ENCODE assay signal across 8 mouse cellular contexts in genomic region chr17:8339666-8340374, GRCm38 (mm10). TPM values are rescaled to one million over a fixed set of nuclear protein-coding genes. Genes with fewer than 3 reads are reported as not detected.
A peak's percentile ranks its signal among the peaks of the same experiment; 100 is the strongest.
DNase-seq lines count a peak whose midpoint lies in the region; ATAC-seq lines count a peak whose summit lies in the region.

No protein-coding gene starts in this region.

- no peak overlapping the region for H3K27ac ChIP-seq in embryonic facial prominence, embryonic 12.5 days
- H3K27ac ChIP-seq in limb, embryonic 10.5 days = no peak overlapping the region
- H3K27ac ChIP-seq in neural tube, embryonic 13.5 days (replicated peaks) = peak overlapping the region; percentile 86

- H3K36me3 ChIP-seq in embryonic facial prominence, embryonic 12.5 days = no peaks in the 10 kb centered on the region
- no peaks in the 10 kb centered on the region for H3K36me3 ChIP-seq in limb, embryonic 10.5 days
- no peaks in the 10 kb centered on the region for H3K36me3 ChIP-seq in neural tube, embryonic 13.5 days

- peaks cover 14% of the 10 kb centered on the region; the same call in 1 of the 2 replicates for H3K4me1 ChIP-seq in embryonic facial prominence, embryonic 12.5 days
- H3K4me1 ChIP-seq in limb, embryonic 10.5 days = peaks cover 18% of the 10 kb centered on the region
- peaks cover 43% of the 10 kb centered on the region for H3K4me1 ChIP-seq in neural tube, embryonic 13.5 days (replicated peaks)

- peak; percentile 47 for DNase-seq in layer of hippocampus, adult 9-11 months
- no peak for DNase-seq in layer of hippocampus, adult 18-20 months (ENCODE audit: low spot score in 2 of 2)
- DNase-seq in limb, embryonic 10.5 days (ENCODE audit: low spot score) = no peak
- DNase-seq in thymus, postnatal 10 days (ENCODE audit: low spot score in 2 of 2) = no peak
- DNase-seq in c-Kit-positive CD71-positive TER-119-positive erythroid progenitor cells, embryonic 14.5 days (ENCODE audit: low spot score) = no peak
- no peak for DNase-seq in adrenal gland, adult (ENCODE audit: inconsistent age in 2 of 2, low spot score in 1 of 2)

- H3K27me3 ChIP-seq in embryonic facial prominence, embryonic 12.5 days = peaks cover 47% of the 10 kb centered on the region
- H3K27me3 ChIP-seq in limb, embryonic 10.5 days (ENCODE audit: low read depth, poor library complexity, severe bottlenecking) = peaks cover 61% of the 10 kb centered on the region
- peaks cover 33% of the 10 kb centered on the region for H3K27me3 ChIP-seq in neural tube, embryonic 13.5 days

- WGBS in embryonic facial prominence, embryonic 12.5 days = 26% methylated on average over 8 of the region's 8 CpGs
- 25% methylated on average over 8 of the region's 8 CpGs for WGBS in limb, embryonic 10.5 days
- 18% methylated on average over 8 of the region's 8 CpGs for WGBS in neural tube, embryonic 13.5 days

- ATAC-seq in embryonic facial prominence, embryonic 12.5 days (ENCODE audit: insufficient number of reproducible peaks, insufficient read depth, low FRiP score, low TSS enrichment) = no peak
- ATAC-seq in neural tube, embryonic 13.5 days (ENCODE audit: low read depth) = no peak; the same call in 1 of the 2 replicates

- H3K4me3 ChIP-seq in embryonic facial prominence, embryonic 12.5 days = peak overlapping the region; percentile 61
- H3K4me3 ChIP-seq in limb, embryonic 10.5 days = peak overlapping the region; percentile 70; the same call in 1 of the 2 replicates
- peak overlapping the region; percentile 73 for H3K4me3 ChIP-seq in neural tube, embryonic 13.5 days

- peak overlapping the region; percentile 100 for H3K4me2 ChIP-seq in embryonic facial prominence, embryonic 12.5 days (replicated peaks)
- H3K4me2 ChIP-seq in neural tube, embryonic 13.5 days = peak overlapping the region; percentile 98

- H3K9ac ChIP-seq in embryonic facial prominence, embryonic 12.5 days = no peak overlapping the region
- H3K9ac ChIP-seq in neural tube, embryonic 13.5 days = peak overlapping the region; percentile 94

- H3K9me3 ChIP-seq in embryonic facial prominence, embryonic 12.5 days = no peaks in the 10 kb centered on the region
- H3K9me3 ChIP-seq in limb, embryonic 10.5 days (replicated peaks) = no peaks in the 10 kb centered on the region
- H3K9me3 ChIP-seq in neural tube, embryonic 13.5 days = no peaks in the 10 kb centered on the region

RNA-seq across cellular contexts. Expression of gene Prr18, which starts 2.6 kb away (rescaled TPM):
- total RNA-seq in layer of hippocampus, adult 18-20 months (2021) = 10 to 100 TPM; 23.0 to 26.6 TPM
- polyA plus RNA-seq in embryonic facial prominence, embryonic 12.5 days (2016; fragmentation: Nextera tagmentation; extraction: Ambion mirVana) = 0.58 and 1.1 TPM in 2 replicates
- 0.29 and 0.31 TPM in 2 replicates for polyA plus RNA-seq in limb, embryonic 10.5 days (2016; fragmentation: Nextera tagmentation; extraction: Ambion mirVana)
- 9.8 TPM in 2 replicates for polyA plus RNA-seq in neural tube, embryonic 13.5 days (2015; fragmentation: Nextera tagmentation; extraction: Ambion mirVana)

RNA-seq across cellular contexts. Expression of gene T2, which starts 16.0 kb away (rescaled TPM):
- total RNA-seq in layer of hippocampus, adult 18-20 months (2021) = 1 to 10 TPM in 1 of 2 experiments, under 1 TPM in 1; 0.38 to 1.8 TPM
- polyA plus RNA-seq in embryonic facial prominence, embryonic 12.5 days (2016; fragmentation: Nextera tagmentation; extraction: Ambion mirVana) = 0.93 and 1.2 TPM in 2 replicates
- 0.75 and 1.1 TPM in 2 replicates for polyA plus RNA-seq in limb, embryonic 10.5 days (2016; fragmentation: Nextera tagmentation; extraction: Ambion mirVana)
- polyA plus RNA-seq in neural tube, embryonic 13.5 days (2015; fragmentation: Nextera tagmentation; extraction: Ambion mirVana) = 0.47 and 0.62 TPM in 2 replicates

RNA-seq across cellular contexts. Expression of gene Sft2d1, which starts 28.9 kb away (rescaled TPM):
- total RNA-seq in layer of hippocampus, adult 18-20 months (2021) = 10 to 100 TPM; 52.1 to 53.9 TPM
- polyA plus RNA-seq in embryonic facial prominence, embryonic 12.5 days (2016; fragmentation: Nextera tagmentation; extraction: Ambion mirVana) = 60.6 and 64.6 TPM in 2 replicates
- polyA plus RNA-seq in limb, embryonic 10.5 days (2016; fragmentation: Nextera tagmentation; extraction: Ambion mirVana) = 57.0 and 57.7 TPM in 2 replicates
- 149 and 165 TPM in 2 replicates for polyA plus RNA-seq in neural tube, embryonic 13.5 days (2015; fragmentation: Nextera tagmentation; extraction: Ambion mirVana)

RNA-seq across cellular contexts. Expression of gene Mpc1, which starts 57.1 kb away (rescaled TPM):
- total RNA-seq in layer of hippocampus, adult 18-20 months (2021) = 100 to 1,000 TPM; 134 to 141 TPM
- polyA plus RNA-seq in embryonic facial prominence, embryonic 12.5 days (2016; fragmentation: Nextera tagmentation; extraction: Ambion mirVana) = 122 and 129 TPM in 2 replicates
- polyA plus RNA-seq in limb, embryonic 10.5 days (2016; fragmentation: Nextera tagmentation; extraction: Ambion mirVana) = 81.4 and 84.6 TPM in 2 replicates
- 290 and 317 TPM in 2 replicates for polyA plus RNA-seq in neural tube, embryonic 13.5 days (2015; fragmentation: Nextera tagmentation; extraction: Ambion mirVana)
